Mouse (Mus musculus) adipocyte (in vitro differentiated cells): ENCODE data around the gene Ilk.
"Not testable (repeated sequence)": the region's sequence is repeated elsewhere in the genome, so short reads cannot be mapped to it uniquely, and the experiment has no call there.

Experiments
- DNase-seq: peaks from one replicate; pipeline ENCODE4 v3.0.0-alpha.2; 2016; ENCODE audit warnings: low spot score

Ilk gene

DNA sequence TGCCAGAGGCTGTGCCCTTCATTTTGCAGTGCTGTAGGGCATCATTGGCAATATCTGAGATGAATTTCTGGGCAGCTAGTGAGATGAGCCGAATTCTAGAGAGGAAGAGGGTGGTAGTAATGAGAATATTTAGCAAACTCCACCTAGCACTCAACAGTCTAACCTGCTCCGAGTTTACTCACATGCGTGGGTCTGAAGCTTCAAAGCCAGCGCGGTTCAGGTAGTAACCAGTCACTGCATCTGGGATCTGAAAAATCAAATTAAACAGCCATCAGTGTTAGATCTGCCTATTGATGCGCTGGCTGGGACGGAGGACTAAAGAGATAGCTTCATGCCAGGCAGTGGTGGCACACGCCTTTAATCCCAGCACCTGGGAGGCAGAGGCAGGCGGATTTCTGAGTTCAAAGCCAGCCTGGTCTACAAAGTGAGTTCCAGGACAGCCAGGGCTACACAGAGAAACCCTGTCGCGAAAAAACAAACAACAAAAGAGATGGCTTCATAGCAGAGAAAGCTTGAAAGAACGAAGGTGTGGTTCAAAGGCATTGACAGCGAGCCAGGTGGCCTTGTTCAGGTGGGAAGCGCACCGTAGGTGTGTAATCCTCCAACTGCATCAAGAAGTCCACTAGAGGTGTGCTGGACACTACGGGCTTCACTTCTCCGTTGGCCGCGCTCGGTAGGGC, 7.0 kb downstream of the Ilk start:
- DNase-seq, result not testable (repeated sequence)

DNA sequence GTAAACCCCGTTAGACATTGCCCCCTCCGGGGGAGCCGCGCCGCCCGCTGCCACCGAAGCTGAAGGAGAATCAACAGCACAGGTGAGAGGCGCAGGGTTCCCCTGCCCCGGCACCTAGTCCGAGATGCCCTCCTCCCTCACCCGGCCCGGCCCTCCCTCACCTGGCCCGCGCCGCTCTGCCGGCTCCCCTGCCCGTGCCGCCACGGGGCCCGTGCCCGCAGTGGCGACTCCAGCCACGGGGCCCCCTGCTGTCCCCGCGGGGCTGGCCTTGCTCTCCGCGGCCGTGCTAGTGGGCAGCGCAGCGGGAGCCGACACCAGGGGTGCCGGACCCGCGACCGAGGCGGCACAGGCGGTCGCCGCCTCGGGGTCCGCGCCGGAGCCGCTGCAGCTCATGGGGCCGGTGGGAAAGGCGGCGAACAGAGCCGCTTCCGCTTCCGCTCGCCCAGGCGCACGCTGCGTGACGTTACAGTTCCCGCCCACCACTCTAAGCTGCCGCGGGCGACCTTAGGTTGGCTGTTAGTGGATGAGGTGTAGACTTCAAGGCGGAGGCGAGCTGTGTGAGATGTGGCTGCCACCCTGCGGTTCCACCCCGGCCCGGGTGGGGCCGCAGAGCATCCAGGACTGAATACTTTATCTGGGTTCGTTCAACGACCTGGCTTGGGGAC, 7.7 kb downstream of the Ilk start, which contains the start of gene Taf10:
Gene Taf10, minus strand, starts transcription at position 436 of the 665 bp plus-strand sequence.
- DNase-seq, result peak; percentile 70

DNA sequence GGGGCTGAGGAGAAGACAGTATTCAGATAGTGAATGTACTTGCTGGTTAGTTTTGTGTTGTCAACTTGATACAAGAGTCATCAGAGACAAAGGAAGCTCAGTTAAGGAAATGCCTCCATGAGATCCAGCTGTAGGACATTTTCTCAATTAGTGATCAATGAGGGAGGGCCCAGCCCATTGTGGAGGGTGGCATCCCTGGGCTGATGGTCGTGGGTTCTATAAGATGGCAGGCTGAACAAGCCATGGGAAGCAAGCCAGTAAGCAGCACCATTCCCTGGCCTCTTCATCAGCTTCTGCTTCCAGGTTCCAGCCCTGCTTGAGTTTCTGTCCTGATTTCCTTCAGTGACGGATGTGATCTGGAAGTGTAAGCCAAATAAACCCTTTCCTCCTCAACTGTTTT, 11.4 kb downstream of the Ilk start:
- DNase-seq, result no peak

DNA sequence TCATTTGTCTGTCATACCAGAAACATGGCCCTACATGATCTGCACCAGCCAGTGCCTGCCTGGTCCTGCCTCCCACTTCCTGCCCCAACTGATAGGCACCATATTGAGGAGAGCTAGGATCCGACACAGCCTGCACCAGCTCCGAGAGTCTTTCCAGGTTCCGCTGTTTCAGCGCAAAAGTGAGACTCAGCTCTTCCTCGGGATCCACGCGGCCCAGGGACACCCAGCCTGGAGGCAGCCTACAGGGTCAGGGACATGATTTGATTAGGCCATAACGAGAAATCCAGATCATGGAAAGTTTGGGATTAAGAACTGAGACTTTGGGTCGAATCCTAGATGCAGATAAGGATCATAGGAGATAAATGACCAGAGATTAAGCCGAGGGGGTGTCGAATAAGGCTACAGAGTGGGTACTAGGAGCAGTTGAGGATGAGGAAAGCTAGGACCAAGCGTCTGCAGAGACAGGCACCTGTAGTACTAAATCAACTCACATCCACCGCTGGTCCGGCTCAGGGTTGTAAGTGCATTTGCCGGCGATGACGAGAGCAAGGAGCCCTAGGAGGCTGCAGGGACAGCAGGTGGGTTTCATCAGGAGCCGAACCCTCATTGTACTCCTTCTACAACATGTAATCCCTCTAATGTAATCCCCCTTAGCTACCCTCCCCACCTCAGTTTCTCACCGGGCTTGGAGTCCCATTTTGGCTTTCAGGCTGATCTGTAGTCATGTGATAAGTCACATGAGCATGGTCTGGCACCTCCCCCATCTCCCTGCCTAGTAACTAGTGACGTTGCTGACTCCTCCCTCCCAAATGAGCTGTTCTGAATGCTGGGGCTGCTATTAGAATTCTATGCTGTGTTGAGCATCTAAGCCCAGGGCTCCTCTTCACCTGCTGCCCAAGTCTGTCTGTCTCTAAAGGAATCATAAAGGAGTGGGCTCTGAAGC, 15.4 kb downstream of the Ilk start, which contains the start of gene Tpp1:
Gene Tpp1, minus strand, starts transcription at position 745 of the 943 bp plus-strand sequence.
- DNase-seq, result peak; percentile 93

DNA sequence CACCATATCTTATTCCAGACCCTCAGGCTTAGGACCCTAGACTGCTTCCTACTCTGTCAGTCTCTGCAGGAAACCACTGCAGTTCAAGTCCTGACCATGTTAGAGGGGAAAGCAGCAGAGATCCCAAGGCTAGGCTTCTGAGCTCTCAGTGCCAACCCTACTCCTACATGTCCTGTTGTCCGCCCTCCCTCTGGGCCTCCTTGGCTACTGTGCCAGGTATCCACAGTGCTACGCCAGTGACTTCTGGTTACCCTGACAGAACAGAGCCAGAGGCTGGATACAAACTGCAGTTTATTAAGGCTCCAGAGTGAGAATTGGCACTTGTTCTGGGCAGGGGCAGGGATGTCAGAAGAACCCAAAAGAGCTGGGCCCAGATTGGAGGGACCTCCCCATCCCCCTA, 16.3 kb downstream of the Ilk start:
- DNase-seq, result peak; percentile 83

DNA sequence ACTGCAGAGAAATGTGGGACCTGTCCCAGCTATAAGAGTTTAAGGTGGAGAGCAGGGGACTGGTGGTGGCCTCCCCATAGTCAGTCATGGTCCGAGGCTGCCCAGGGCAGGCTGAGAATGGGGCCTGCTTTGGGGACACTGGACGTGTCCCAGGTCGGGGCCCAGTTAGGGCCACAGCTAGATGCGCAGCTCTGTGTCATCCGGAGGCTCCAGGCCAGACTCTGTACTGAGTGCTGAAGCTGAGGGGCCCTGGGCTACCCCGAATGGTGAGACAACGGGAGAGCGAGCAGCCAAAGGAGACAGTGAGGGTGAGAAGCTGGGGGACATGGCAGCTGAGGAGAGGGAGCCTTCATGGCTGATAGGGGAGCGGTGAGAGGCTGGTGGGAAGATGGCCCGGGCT, 16.9 kb downstream of the Ilk start:
- DNase-seq, result no peak

DNA sequence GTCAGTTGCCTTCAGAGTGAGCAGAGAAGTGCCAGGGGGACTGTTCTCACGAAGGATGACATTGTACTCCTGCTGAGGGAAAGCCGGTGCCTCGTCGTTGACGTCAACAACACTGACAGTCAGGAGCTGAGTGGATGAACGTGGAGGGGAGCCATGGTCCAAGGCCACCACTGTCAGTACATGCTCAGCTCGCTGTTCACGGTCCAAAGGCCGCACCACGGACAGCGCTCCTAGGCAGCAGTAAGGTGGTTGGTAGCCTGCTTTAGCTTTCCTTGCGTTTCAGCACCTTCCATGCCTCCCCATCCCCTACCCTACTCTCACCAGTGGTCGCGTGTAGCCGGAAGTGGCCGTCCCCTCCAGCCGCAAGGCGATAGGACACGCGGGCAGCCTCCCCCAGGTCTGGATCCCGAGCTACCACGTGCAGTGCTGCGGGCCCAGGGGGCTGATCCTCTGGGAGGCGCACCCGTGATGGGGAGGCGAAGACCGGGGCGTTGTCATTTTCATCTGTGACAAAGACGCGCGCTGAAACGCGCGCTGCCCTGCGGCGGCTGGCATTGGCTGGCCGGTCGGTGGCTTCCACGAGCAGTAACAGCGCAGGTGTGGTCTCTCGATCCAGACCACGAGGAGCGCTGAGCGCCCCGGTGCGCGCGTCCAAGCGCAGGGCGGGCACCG, 25.6 kb downstream of the Ilk start:
- DNase-seq, result no peak

DNA sequence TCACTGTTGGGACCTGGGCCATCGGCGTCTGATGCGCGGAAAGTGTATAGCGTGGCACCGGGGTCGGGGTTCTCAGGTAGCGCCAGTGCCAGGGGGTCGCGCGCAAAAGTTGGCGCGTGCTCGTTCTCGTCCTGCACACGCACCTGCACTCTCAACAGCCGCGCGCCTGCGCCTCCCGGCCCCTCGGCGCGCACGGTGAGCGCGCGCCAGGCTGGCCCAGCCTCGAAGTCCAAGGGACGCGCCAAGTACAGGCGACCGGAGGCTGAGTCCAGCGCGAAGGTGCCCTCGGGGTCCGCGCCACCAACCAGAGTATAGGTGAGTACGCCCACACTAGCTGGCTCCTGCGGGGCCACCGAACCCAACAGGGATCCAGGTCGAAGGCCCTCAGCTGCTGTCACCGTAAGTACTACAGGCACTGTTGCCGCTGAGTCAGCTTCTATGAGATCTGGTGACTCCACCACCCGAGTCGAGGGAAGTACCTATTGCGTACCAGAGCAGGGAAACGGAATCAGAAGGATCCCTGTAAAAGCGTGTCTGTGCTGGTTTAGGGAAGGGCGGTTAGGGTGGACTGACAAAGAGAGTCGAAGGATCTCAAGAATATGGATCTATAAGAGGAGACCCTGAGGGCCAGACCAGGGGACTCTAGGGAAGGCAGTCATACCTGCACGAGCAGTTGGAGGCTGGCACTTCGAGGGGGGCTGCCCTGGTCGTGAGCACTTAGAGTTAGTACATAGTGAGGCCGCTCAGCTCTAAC, 26.3 kb downstream of the Ilk start:
- no peak for DNase-seq

DNA sequence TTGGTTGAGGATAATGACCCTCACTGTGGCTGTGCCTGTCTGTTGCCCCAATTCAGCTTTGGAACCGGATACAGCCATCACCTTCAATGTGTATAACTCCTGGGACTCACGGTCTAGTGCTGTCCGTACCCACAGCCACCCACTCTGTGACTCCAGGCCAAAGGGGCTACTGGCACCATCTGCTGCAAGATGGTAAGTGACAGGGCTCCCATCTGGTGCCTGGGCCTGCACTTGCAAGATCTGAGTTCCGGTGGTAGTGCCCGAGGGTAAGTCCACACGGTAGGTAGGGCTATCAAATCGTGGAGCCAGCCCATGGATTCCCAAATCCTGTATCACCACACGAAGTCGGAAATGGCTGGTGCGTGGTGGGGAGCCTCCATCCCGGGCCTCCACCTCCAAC, 27.9 kb downstream of the Ilk start:
- no peak for DNase-seq

DNA sequence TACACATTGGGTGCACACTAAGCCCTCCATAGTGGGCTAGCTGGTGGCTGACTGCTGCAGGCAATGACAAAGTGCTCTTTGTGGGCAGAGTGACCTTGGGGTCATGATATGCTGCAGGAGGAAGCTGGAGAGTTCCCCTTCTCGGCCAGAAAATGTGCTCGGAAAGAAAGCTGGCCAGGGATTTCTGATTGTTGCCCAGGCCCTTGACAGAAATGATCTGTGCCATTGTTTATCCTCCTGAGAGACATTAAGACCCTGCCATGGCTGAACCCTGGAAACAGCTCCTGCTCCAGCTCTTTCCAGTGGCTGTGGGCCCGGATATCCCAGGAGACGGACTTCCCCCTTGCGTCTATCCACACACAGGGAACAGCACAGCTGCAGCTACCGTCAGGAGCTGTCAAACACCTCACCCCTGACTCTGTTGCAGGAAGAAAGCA, 31.4 kb downstream of the Ilk start:
- DNase-seq, result peak; percentile 47

DNA sequence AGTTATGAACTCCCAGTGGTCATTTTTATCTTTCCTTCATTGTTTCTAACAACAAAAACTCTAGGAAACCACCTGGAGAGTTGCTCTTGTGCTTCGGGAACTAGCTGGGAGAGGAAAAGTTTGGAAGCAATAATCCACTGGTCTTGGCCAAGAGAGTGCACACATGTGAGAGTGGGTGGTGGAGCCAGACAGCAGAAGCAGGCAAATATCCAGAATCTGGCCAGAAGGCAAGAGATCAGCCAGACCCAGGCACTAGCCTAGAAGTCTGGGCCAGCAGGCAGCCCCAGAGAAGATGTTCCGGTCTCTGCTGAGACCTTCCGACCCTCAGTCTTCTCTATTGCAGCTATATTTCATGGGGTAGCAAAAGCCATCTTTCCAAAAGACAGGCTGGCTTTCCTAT, 33.6 kb downstream of the Ilk start:
- DNase-seq, result peak; percentile 75

DNA sequence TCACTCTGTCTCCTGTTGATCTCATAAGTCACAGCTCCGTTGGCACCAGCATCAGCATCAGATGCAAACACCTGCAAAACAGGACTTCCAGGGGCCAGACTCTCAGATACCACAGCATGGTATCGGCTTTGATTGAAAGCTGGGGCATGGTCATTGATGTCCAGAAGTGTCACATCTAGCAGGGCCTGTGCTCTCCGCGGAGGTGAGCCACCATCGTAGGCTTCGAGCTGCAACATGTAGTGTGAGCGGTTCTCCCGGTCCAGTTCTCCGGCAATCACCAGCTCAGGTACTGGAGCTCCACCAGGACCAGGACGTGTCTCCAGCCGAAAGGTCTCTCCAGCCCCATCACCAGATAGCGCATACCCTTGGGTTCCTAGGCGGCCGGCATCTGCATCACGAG, 35.9 kb downstream of the Ilk start:
- no peak for DNase-seq

DNA sequence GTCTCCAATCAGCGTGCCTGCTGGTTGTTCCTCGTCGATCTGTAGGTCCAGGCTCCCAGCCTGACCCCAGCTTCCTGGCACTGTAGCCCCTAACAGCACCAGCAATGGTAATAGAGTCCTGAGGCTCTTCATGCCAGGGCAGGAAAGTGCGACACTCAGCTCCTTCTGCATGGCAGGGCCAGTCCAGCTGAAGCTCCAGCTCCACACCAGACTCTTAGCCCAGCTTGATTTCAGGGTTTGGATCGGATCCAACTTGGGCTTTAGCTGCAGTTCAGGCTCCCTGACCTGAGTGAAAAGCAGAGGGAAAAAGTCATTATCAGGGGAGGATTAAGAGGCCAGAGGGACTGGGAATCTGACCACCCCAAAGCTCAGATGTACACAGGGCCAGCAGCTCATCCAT, 36.6 kb downstream of the Ilk start:
- peak; percentile 71 for DNase-seq

DNA sequence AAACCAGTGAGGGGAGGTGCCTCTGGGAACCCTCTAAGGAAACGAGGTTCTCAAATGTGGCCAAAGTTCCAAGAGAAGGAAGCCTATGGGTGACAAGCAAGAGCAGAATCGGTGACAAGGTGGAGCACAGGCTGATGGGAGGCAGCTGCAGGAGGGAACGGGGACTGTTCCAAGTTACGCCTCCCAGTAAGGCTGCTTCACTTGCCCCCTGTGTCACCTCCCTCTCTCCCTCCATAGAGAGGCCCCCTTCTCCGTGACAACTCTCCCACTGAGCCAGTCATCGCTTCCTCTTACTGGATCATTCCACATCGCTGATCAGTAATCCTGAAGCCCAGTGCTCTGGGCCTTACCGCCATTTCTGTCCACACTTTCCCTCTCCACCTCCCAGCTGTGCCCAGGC, 38.3 kb downstream of the Ilk start:
- DNase-seq, result no peak

DNA sequence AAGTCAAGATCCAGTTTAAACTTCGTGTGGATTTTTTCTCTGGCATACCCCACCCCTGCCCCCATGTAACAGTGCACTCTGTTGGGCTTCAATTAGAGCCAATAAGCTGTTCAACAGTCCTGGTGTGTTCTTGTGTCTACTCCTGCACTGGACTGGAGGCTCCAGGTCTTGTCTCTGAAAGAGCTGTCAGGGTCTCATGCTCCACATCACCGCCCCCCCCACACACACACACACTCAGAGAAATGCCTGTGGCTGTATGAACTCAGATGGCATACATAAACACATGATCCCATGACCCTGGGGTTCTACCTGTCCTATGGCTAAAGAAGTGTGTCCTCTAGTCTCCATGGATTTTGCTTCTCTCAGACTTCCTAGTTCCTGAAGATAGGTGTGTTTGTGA, 39.6 kb downstream of the Ilk start:
- no peak for DNase-seq

DNA sequence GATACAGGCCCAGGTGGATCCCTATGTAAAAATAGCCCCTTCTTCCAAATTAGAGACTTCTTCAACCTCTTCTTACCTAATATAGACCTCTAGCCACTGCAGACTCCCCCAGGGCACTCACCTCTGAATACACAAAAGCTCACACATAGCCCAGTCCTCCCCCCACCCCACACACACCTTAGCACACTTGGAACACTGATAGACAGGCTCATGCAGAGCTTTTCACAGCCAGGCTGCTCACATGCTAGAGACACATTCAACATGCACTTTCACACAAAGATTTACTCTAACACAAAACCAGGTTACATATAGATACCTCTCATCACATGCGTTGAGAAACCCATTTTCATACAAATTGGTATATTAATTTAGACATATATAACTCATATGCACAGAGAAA, 40.9 kb downstream of the Ilk start:
- no peak for DNase-seq

DNA sequence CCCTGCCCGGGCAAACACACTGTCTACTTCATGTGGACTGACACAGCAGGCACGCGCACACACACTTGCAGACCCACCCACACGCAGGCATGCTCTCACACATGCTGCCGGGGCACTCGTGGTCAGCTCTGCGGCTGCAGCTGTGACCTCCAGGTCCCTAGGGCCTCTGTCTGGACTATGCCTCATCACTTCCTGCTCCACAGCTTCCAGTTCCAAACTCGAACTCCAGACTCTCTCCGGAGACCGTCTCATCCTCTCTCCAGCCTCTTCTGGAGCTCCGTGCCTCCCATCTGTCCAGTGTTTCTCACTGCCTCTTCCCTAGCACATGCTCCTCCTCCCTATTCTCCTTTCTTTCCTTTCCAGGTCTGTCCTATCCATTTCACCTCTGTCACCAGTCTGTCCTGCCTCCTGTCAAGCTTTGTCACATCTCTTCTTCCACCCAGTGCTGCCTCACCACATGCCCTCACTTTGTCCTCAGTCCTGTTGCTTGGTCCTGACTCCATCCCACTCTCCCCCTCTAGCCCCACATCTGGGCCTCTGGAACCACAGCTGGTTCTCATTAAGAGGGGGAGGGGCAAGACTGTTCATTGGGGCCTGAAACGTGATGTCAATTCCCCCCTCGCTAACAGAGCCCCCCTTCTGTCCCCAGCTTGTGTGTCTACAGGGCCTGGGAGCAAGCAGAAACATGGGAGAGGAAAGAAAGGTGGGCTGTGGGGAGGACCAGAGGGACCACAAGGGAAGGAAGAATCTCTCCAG, 41.6 kb downstream of the Ilk start:
- DNase-seq, result peak; percentile 38

DNA sequence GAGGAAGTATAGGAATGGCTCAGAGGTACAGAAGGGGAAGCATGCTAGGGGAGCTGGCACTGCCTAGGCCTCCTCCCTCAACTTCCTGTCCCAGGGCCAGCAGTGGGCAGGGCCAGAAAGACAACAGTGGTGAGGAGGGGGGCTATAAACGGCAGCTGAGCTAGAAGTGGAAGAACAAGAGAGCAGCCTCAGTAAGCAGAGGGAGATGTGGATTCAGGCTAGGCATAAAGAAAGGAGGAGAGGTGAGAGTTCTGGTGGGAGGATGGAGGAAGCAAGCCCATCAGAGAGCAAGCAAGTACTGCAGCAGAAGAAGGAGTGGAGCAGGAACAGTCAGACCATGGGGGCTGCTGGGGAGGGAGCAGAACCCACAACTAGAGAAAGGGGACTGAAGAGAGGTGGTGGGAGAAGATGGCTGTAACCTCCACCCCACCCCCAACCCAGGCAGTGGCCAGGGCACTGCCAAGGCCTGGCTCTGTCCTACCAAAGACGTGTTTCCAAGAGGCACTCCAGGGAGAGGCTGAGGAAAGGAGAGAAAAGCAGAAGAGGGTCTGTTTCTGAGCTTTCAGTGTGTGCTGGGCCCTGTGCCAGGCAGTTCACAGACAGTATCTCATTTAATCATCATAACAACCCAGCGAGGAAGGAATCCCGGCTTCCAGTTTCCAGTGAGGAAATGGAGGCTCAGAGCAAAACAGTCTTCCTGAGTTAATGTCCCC, 42.3 kb downstream of the Ilk start:
- peak; percentile 11 for DNase-seq

DNA sequence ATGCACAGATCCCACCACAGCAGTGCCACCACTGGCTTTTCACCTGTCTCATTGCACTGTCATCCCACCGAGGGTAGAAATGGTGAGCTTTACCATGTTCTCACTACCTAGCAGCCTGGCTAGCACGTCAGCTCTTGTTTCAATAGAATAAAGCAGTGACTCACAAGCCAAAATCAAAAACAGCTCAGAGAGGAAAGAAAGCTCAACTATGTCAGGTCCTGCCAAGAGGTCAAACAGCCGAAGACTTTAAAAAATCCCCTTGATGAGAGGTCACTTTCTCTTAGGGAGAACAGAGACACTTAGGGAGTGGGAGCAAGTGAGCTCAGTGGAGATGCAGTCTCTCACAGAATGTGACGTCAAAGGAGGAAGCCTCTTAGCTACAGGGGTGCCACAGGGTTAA, 47.5 kb downstream of the Ilk start:
- no peak for DNase-seq

DNA sequence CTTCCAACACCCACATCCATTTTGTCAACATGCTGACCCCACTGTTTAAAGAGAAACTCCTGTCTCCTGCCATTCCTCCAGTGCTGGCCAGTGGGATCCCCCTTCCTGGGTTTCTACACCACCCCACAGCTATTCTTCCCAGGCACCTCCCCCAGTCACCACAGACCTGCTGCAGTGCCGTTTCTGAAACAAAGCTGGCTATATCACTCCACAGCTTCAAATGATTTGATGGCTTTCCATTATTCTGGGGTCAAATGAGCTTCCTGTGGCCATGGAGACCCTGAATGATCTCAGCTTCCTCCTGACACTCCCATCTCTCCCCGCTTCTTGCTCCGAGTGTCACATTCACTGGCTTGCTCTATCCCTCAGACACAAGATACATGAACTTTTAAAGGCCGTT, 48.2 kb downstream of the Ilk start:
- no peak for DNase-seq
